Mouse (Mus musculus) cerebellum, adult 18-20 months (tissue): ENCODE measurements around the gene Tymp.

Source experiments
- DNase-seq, 2 experiments: peaks; one replicate each; pipeline ENCODE4 v3.0.0; 2021

The Tymp gene

GRCm38 (mm10) chr15:89373762-89374248, 3.0 kb downstream of the Tymp start, which contains the start of gene Sco2:
Gene Sco2 (minus strand): TSS chr15:89373846.
- peak; percentile 93 to 97 for DNase-seq

- DNase-seq: peak; percentile 81 to 87
Measured at GRCm38 (mm10) chr15:89373027-89373761, 3.6 kb downstream of the Tymp start.

- DNase-seq: peak in 1 of 2 experiments; percentile 24
Measured at GRCm38 (mm10) chr15:89372536-89372935, 4.3 kb downstream of the Tymp start.

- peak in 1 of 2 experiments; percentile 23 for DNase-seq
Measured at GRCm38 (mm10) chr15:89372068-89372467, 4.8 kb downstream of the Tymp start.

GRCm38 (mm10) chr15:89365141-89365551, 11.7 kb downstream of the Tymp start:
- DNase-seq: peak; percentile 90 to 92

GRCm38 (mm10) chr15:89363051-89363450, 13.8 kb downstream of the Tymp start:
- no peak for DNase-seq

- DNase-seq: no peak
Measured at GRCm38 (mm10) chr15:89358784-89359183, 18.1 kb downstream of the Tymp start.

GRCm38 (mm10) chr15:89356372-89356771, 20.5 kb downstream of the Tymp start:
- DNase-seq: peak in 1 of 2 experiments; percentile 30

GRCm38 (mm10) chr15:89355241-89356187, 21.3 kb downstream of the Tymp start, which contains the start of the genes Lmf2 and Ncaph2:
Gene Lmf2 (minus strand): TSS chr15:89355659.
Gene Ncaph2 (plus strand): TSS chr15:89355719.
- peak; percentile 94 to 96 for DNase-seq

GRCm38 (mm10) chr15:89354455-89354854, 22.4 kb downstream of the Tymp start:
- no peak for DNase-seq

GRCm38 (mm10) chr15:89353837-89354236, 23.0 kb downstream of the Tymp start:
- DNase-seq: no peak

GRCm38 (mm10) chr15:89352795-89353194, 24.0 kb downstream of the Tymp start:
- no peak for DNase-seq

- DNase-seq: no peak
Measured at GRCm38 (mm10) chr15:89352054-89352453, 24.8 kb downstream of the Tymp start.

- no peak for DNase-seq
Measured at GRCm38 (mm10) chr15:89351302-89351701, 25.5 kb downstream of the Tymp start.

GRCm38 (mm10) chr15:89350447-89350846, 26.4 kb downstream of the Tymp start:
- no peak for DNase-seq

GRCm38 (mm10) chr15:89343325-89343724, 33.5 kb downstream of the Tymp start:
- DNase-seq: no peak

- no peak for DNase-seq
Measured at GRCm38 (mm10) chr15:89341678-89342077, 35.2 kb downstream of the Tymp start.

GRCm38 (mm10) chr15:89340136-89340535, 36.7 kb downstream of the Tymp start:
- no peak for DNase-seq

GRCm38 (mm10) chr15:89339696-89340095, 37.1 kb downstream of the Tymp start:
- no peak for DNase-seq

GRCm38 (mm10) chr15:89336422-89336821, 40.4 kb downstream of the Tymp start:
- no peak for DNase-seq

- no peak for DNase-seq
Measured at GRCm38 (mm10) chr15:89334774-89335537, 41.9 kb downstream of the Tymp start.

GRCm38 (mm10) chr15:89334271-89334670, 42.6 kb downstream of the Tymp start, which contains the start of gene Miox:
Gene Miox (plus strand): TSS chr15:89334398.
- DNase-seq: no peak
